Mouse (Mus musculus) spleen, adult 2 months (tissue): ENCODE data around the gene Prss57.

Experiments used
- CTCF ChIP-seq: fragments of 200-500 bp; IDR thresholded peaks from 2 replicates; pipeline ENCODE4 v1.5.1; 2011; ENCODE audit warnings: mild to moderate bottlenecking, inconsistent platforms; ENCODE audit not compliant: insufficient read depth, insufficient read length, insufficient replicate concordance; ENCODE audit errors: extremely low read depth
- POLR2A ChIP-seq: fragments of 200-500 bp; IDR thresholded peaks from 2 replicates; pipeline ENCODE4 v1.6.1; 2011; ENCODE audit warnings: low read depth, low read length, inconsistent platforms

DNA sequence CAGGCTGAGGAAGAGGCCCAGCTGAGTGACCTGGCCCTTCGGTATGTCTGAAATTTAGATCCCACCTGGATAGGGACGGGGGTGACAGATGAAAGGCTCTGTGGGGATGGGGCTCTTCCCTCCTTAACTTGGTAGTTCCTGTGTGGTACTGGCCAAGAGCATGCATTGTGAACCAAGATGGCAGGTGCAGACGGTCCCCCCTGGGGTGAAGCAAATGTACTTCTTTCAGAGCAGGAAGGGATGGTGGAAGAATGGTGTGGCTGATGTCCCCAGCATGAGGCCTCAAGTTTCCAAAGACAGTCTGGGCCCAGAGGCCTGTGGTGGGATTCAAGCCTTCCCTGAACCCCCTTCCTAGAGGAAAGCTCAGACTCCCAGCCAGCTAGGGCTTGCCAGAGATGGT, 34.9 kb downstream of the Prss57 start:
- no peak for TF ChIP-seq CTCF
- no peak for TF ChIP-seq POLR2A
